Mouse (Mus musculus) bone marrow, adult 2 months (tissue): ENCODE results near the gene A930018P22Rik.

Experiments used
- CTCF ChIP-seq: fragments of 200-500 bp; IDR thresholded peaks from 2 replicates; pipeline ENCODE4 v1.5.1; 2011; ENCODE audit warnings: low read length, control low read depth; ENCODE audit not compliant: control insufficient read depth, insufficient read depth
- POLR2A ChIP-seq: fragments of 200-500 bp; IDR thresholded peaks from 2 replicates; pipeline ENCODE4 v1.6.1; 2011; ENCODE audit warnings: low read depth, mild to moderate bottlenecking, control low read depth, low read length, borderline replicate concordance; ENCODE audit not compliant: control insufficient read depth

DNA sequence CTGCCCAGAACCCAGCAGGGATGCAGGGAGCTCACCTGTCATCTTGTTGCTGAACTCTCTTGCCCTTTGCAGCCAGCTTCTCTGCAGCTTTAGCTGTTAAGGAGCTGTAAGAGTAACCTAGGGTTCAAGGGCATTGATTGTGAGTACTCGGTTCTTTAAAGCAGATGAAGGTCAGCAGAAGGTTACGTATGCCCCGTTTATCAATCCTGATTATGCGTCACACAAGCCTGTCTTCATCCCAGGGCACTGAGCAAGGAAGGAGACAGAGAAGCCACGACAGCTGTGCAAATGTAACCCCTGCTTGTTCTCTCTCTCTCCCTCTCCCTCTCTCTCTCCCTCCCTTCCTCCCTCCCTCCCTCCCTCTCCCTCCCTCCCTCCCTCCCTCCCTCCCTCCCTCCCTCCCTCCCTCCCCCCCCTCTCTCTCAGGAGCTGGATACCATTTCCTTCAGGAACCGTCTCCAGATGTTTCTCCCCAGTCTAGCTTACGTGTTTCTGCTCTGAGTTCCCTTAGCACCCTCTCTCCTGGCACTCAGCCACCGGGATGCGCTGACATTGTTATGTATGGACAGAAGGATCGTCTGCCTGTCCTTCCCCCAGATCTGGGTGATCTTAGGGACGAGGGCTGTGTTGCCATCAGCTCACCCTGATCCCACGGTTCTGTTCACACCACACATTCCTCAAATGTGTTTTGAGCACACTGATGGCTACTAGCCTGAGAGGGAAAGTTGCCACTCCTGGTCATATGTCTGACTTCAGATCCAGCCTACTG, 10.7 kb downstream of the A930018P22Rik start:
- TF ChIP-seq CTCF: no peak
- no peak for TF ChIP-seq POLR2A
